Mouse (Mus musculus) v-Abl transformed pro-B cells (cell line): ENCODE measurements around the gene Defb23.
"Not testable (repeated sequence)": the region's sequence is repeated elsewhere in the genome, so short reads cannot be mapped to it uniquely, and the experiment has no call there.

ENCODE experiments used
- in situ Hi-C, 2 experiments: fragments of 400-800 bp; cut with MboI; formaldehyde crosslinking; loops; one replicate each; pipeline ENCODE4 v1.15.1; 2025; ENCODE audit not compliant: unreplicated experiment in 2 of 2

The Defb23 gene

DNA sequence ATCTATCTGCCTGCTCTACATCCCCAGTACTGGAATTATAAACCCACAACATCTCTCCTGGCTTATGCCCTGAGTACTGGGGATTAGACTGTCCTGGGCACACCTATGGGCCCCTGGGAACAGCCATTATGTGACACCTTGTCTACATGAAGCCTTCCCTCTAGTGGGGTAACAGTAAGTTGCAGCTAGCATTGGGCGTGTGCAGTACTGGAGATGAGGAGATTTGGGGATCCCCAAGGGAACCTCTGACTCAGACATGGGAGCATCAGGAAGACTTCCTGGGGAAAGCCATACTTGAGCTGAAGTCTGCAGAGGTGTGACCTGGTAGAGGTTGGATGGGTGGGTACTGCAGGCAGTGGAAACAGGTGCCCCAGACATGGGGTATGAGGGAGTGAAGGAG, 25.5 kb downstream of the Defb23 start:
- in situ Hi-C loops, result no loop called here

- in situ Hi-C loops, result no loop called here
Measured at GRCm38 (mm10) chr2:152436983-152437860, 27.2 kb downstream of the Defb23 start.

GRCm38 (mm10) chr2:152436405-152436901, 28.0 kb downstream of the Defb23 start:
- in situ Hi-C loops, result no loop called here

- in situ Hi-C loops, result not testable (repeated sequence)
Measured at GRCm38 (mm10) chr2:152428481-152428880, 35.9 kb downstream of the Defb23 start.

DNA sequence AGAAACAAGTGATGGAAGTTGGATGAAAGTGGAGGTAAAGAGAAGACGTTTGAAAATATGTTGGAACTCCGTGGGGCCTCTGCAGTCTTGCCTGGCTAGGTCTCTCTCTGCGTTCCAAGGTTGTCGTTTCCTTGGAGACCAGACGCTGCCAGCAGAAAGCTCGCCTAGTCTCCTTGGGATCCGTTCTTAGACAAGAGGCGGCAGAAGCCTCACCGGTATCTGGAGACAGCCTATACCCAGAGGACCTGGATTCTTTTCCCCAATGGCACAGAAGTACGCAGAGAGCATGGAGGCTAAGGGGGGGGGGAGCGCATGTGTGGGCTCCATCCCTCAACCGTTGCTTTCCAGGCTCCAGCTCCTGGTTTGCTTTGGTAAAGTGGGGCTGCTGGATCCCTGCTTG, 36.9 kb downstream of the Defb23 start:
- in situ Hi-C loops, result no loop called here

DNA sequence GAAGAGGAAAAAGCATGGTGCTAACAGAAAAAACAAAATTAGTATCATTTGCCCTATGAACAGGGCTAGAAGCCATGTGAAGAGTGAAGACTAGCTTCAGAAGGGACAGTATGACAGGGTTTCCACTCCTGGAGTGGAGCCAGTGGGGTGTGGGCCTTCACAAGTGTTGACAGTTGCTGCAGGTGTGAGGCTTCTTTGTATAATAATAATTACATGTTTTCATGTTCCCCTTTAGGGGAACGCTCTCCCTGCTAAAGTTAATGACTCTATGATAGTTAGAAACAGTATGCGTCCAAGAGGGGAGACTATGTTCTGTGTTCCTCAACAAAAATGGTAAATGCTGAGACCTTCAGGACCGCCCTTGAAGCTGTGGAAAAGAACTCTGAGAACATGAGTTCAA, 48.6 kb downstream of the Defb23 start:
- in situ Hi-C loops, result no loop called here

DNA sequence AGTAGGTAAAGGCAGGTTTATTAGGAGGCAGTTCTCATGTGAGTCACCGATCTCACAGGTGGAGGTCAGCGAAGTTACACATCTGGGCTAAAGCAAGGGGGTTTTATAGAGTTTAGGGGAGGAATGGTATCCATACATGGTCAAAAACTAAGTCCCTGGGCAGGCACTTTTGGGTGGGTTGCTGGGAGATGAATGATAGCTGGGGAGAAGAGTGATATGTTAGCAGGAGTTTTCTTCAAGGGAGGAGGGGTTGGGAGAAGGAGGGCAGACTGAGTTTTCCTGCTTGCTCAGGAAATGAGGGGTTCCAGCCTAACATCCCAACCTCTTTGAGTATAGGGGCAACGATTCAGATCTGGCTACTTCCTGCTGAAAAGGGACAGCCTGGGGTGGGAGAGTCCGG, 49.1 kb downstream of the Defb23 start, which contains the start of gene 6820408C15Rik:
6820408C15Rik (plus strand) TSS at position 301 of the 400 bp plus-strand sequence.
- in situ Hi-C loops, result no loop called here

DNA sequence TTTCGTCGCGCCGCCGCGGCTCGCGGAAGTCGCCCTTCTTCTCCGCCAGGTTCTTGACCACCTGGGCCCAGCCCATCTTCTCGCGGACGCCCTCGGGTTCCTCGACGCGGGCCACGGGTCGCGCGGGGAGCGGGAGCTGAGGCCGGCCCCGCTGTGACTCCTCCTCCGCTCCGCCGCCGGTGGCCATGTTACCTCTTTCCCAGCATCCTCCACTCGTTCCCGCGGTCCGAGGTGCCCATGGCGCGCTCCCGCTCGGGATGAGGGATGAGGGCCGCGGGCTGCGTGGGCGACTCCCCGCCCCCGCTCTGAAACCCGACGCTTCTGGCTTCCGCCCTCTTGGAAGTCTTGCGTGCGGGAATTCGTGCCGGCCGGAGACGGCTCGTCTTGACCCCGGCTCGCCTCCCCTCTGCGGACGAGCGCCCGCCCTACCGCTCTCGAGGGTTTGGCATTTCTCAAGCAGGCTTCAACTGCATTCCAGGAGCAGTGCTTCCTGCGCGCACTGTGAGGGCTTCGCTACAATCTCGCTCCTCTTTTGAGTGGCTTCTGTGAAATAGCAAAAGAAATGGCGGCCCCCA, 49.7 kb downstream of the Defb23 start, which contains the start of gene Zcchc3:
Zcchc3 (minus strand) TSS at position 437 of the 575 bp plus-strand sequence.
- in situ Hi-C loops, result no loop called here

- in situ Hi-C loops, result no loop called here
Measured at GRCm38 (mm10) chr2:152413765-152414584, 50.4 kb downstream of the Defb23 start.

DNA sequence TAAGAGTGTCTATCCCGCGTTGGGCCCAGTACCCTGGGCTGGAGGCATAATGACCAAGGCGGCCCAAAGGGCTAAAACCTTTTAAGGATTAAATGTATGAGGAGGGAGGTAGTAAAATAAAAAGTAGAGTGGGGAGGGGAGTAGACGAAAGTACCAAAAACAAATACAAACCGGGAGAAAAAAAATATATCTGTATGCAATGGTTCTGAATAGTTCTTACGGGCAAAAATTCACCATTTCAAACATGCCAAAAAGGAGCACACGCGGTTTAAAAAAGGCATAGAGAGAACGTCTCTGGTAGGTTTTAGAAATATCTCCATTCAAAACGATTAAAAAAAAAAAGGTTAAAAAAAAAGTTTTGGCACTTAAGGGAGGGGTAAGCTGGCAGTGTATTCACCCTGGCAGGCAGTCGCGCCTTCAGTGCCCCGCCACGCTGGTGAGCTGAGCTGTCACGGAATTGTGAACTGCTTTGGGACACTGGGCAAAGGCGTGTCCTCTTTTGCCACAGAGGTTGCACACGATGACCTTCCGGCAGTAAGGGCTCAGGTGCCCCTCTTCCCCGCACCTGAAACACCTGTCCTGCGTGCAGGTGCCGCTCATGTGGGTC, 51.2 kb downstream of the Defb23 start:
- in situ Hi-C loops, result no loop called here

DNA sequence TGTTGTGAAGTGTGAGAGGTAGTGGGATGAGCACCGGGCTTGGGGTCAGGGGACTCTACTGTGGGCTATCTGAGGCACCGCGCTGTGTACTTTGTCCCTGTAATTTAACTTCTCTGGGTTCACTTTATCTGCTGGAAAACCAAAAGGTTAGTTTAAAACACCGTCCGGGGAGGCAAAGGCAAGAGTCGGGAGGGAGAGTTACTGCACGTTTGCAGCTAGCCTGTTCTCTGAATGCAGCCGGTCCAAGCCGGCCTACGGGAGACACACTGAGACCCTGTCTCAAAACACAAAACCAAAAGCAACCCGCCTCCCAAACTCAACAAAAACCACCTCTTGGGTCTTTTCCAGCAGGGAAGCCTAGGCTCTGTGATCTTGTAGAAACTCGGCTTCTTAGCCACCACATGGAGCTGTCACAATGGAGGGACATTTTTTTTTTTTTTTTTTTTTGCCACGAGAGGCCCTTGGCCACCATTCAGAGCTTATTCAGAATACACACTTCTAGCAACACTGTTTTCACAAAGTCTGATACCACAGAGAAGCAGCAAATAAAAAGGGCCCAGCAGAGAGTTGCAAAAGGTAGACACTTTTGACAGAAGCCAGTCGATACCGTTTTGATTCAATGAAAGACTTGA, 51.8 kb downstream of the Defb23 start:
- in situ Hi-C loops, result no loop called here

GRCm38 (mm10) chr2:152411471-152411870, 52.9 kb downstream of the Defb23 start:
- in situ Hi-C loops, result no loop called here

GRCm38 (mm10) chr2:152410971-152411371, 53.4 kb downstream of the Defb23 start:
- in situ Hi-C loops, result no loop called here

GRCm38 (mm10) chr2:152409781-152410180, 54.6 kb downstream of the Defb23 start:
- in situ Hi-C loops, result no loop called here
